Mouse (Mus musculus): Measurements from ENCODE around the gene Cep290. TPM values are rescaled to one million over a fixed set of nuclear protein-coding genes. Genes with fewer than 3 reads are reported as not detected.

Cep290 gene
- polyA plus RNA-seq (2015; fragmentation: Nextera tagmentation; extraction: Ambion mirVana): 5.5 and 5.8 TPM in 2 replicates

- WGBS: under 1% methylated on average over 63 of the region's 63 CpGs
These were observed at the start of gene Cep290, which contains the start of gene Tmtc3 for GRCm38 (mm10) chr10:100487097-100487978. Cep290 (plus strand) TSS chr10:100487558. Tmtc3 (minus strand) TSS chr10:100487350.

GRCm38 (mm10) chr10:100449394-100449793 is 38.0 kb upstream of the Cep290 start:
- Histone ChIP-seq H3K9ac (no peak overlapping the region), H3K4me1 (no peaks in the 10 kb centered on the region), H3K27me3 (no peaks in the 10 kb centered on the region), H3K27ac (no peak overlapping the region), H3K9me3 (no peaks in the 10 kb centered on the region), H3K4me3 (no peak overlapping the region), H3K4me2 (no peak overlapping the region), H3K36me3 (peaks cover 14% of the 10 kb centered on the region; the same call in 1 of the 2 replicates)
- ATAC-seq (ENCODE audit: borderline replicate concordance, extremely low read depth, low FRiP score, low TSS enrichment): no peak

More at GRCm38 (mm10) chr10:100487097-100487978, at the start of gene Cep290, which contains the start of gene Tmtc3:
- ATAC-seq (ENCODE audit: borderline replicate concordance, extremely low read depth, low FRiP score, low TSS enrichment): peak; percentile 98
- peak within 1 kb of the TSS; percentile 74 for H3K4me3 ChIP-seq
- H3K9me3 ChIP-seq: no peaks in the 10 kb centered on the region
- H3K4me1 ChIP-seq: no peaks in the 10 kb centered on the region
- H3K27ac ChIP-seq: peak within 1 kb of the TSS; percentile 65
- peak within 1 kb of the TSS; percentile 77 for H3K4me2 ChIP-seq
- no peaks in the 10 kb centered on the region for H3K36me3 ChIP-seq
- H3K27me3 ChIP-seq: no peaks in the 10 kb centered on the region
- H3K9ac ChIP-seq: peak within 1 kb of the TSS; percentile 76

GRCm38 (mm10) chr10:100460515-100460914 is 26.8 kb upstream of the Cep290 start:
- H3K9me3 ChIP-seq: no peaks in the 10 kb centered on the region
- no peak overlapping the region for H3K4me3 ChIP-seq
- H3K9ac ChIP-seq: no peak overlapping the region
- no peaks in the 10 kb centered on the region for H3K27me3 ChIP-seq
- no peak overlapping the region for H3K4me2 ChIP-seq
- no peak overlapping the region for H3K27ac ChIP-seq
- ATAC-seq (ENCODE audit: borderline replicate concordance, extremely low read depth, low FRiP score, low TSS enrichment): no peak
- H3K36me3 ChIP-seq: peaks cover 20% of the 10 kb centered on the region
- H3K4me1 ChIP-seq: no peaks in the 10 kb centered on the region

- peaks cover 19% of the 10 kb centered on the region for H3K36me3 ChIP-seq
- no peak for ATAC-seq (ENCODE audit: borderline replicate concordance, extremely low read depth, low FRiP score, low TSS enrichment)
- H3K4me2 ChIP-seq: no peak overlapping the region
- no peak overlapping the region for H3K4me3 ChIP-seq
- no peaks in the 10 kb centered on the region for H3K4me1 ChIP-seq
- H3K9me3 ChIP-seq: no peaks in the 10 kb centered on the region
- no peak overlapping the region for H3K27ac ChIP-seq
- H3K9ac ChIP-seq: no peak overlapping the region
- H3K27me3 ChIP-seq: no peaks in the 10 kb centered on the region
- WGBS: 41% methylated on average over 3 of the region's 3 CpGs
These were observed 12.3 kb upstream of the Cep290 start for GRCm38 (mm10) chr10:100475040-100475439.

GRCm38 (mm10) chr10:100479538-100479937 is 7.8 kb upstream of the Cep290 start:
- H3K4me3 ChIP-seq: no peak overlapping the region
- no peak overlapping the region for H3K4me2 ChIP-seq
- H3K27ac ChIP-seq: no peak overlapping the region
- H3K9ac ChIP-seq: no peak overlapping the region
- H3K9me3 ChIP-seq: no peaks in the 10 kb centered on the region
- H3K27me3 ChIP-seq: no peaks in the 10 kb centered on the region
- no peaks in the 10 kb centered on the region for H3K4me1 ChIP-seq
- no peak for ATAC-seq (ENCODE audit: borderline replicate concordance, extremely low read depth, low FRiP score, low TSS enrichment)
- WGBS: 82% methylated on average over 3 of the region's 3 CpGs
- peaks cover 13% of the 10 kb centered on the region for H3K36me3 ChIP-seq

GRCm38 (mm10) chr10:100486701-100487096 is 659 bp upstream of the Cep290 start:
- H3K36me3 ChIP-seq: no peaks in the 10 kb centered on the region
- no peaks in the 10 kb centered on the region for H3K9me3 ChIP-seq
- peak overlapping the region; percentile 74 for H3K4me3 ChIP-seq
- peak overlapping the region; percentile 76 for H3K9ac ChIP-seq
- no peak; the same call in none of the 2 replicates for ATAC-seq (ENCODE audit: borderline replicate concordance, extremely low read depth, low FRiP score, low TSS enrichment)
- peak overlapping the region; percentile 65 for H3K27ac ChIP-seq
- no peaks in the 10 kb centered on the region for H3K27me3 ChIP-seq
- 0% methylated on average over 13 of the region's 13 CpGs for WGBS
- H3K4me2 ChIP-seq: peak overlapping the region; percentile 77
- H3K4me1 ChIP-seq: no peaks in the 10 kb centered on the region

GRCm38 (mm10) chr10:100491916-100492315 is 4.6 kb downstream of the Cep290 start:
- no peaks in the 10 kb centered on the region for H3K27me3 ChIP-seq
- H3K27ac ChIP-seq: no peak overlapping the region
- H3K4me1 ChIP-seq: no peaks in the 10 kb centered on the region
- ATAC-seq (ENCODE audit: borderline replicate concordance, extremely low read depth, low FRiP score, low TSS enrichment): no peak
- no peak overlapping the region for H3K4me2 ChIP-seq
- WGBS: 73% methylated on average over 7 of the region's 7 CpGs
- no peak overlapping the region for H3K4me3 ChIP-seq
- no peaks in the 10 kb centered on the region for H3K9me3 ChIP-seq
- peaks cover 16% of the 10 kb centered on the region; the same call in 1 of the 2 replicates for H3K36me3 ChIP-seq
- no peak overlapping the region for H3K9ac ChIP-seq

GRCm38 (mm10) chr10:100498309-100498708 is 11.0 kb downstream of the Cep290 start:
- WGBS: 52% methylated on average over 3 of the region's 3 CpGs
- Histone ChIP-seq H3K4me2 (no peak overlapping the region), H3K36me3 (peaks cover 27% of the 10 kb centered on the region; the same call in 1 of the 2 replicates), H3K27me3 (no peaks in the 10 kb centered on the region), H3K4me1 (no peaks in the 10 kb centered on the region), H3K9ac (no peak overlapping the region), H3K27ac (no peak overlapping the region), H3K9me3 (no peaks in the 10 kb centered on the region), H3K4me3 (no peak overlapping the region)
- no peak for ATAC-seq (ENCODE audit: borderline replicate concordance, extremely low read depth, low FRiP score, low TSS enrichment)

- no peak overlapping the region for H3K9ac ChIP-seq
- WGBS: 87% methylated on average over 1 of the region's 1 CpGs
- no peaks in the 10 kb centered on the region for H3K4me1 ChIP-seq
- no peak overlapping the region for H3K27ac ChIP-seq
- no peaks in the 10 kb centered on the region for H3K9me3 ChIP-seq
- H3K4me2 ChIP-seq: no peak overlapping the region
- ATAC-seq (ENCODE audit: borderline replicate concordance, extremely low read depth, low FRiP score, low TSS enrichment): no peak
- no peaks in the 10 kb centered on the region for H3K27me3 ChIP-seq
- H3K4me3 ChIP-seq: no peak overlapping the region
- 0 out of 2 replicates have a peak, but pooled peaks cover 4% of the 10 kb centered on the region for H3K36me3 ChIP-seq
These were observed 20.8 kb downstream of the Cep290 start for GRCm38 (mm10) chr10:100508170-100508569.

GRCm38 (mm10) chr10:100521617-100522016 is 34.3 kb downstream of the Cep290 start:
- 81% methylated on average over 4 of the region's 4 CpGs for WGBS
- Histone ChIP-seq H3K9me3 (no peaks in the 10 kb centered on the region), H3K4me3 (no peak overlapping the region), H3K4me2 (no peak overlapping the region), H3K4me1 (no peaks in the 10 kb centered on the region), H3K27ac (no peak overlapping the region), H3K36me3 (0 out of 2 replicates have a peak, but pooled peaks cover 5% of the 10 kb centered on the region), H3K9ac (no peak overlapping the region), H3K27me3 (no peaks in the 10 kb centered on the region)
- no peak for ATAC-seq (ENCODE audit: borderline replicate concordance, extremely low read depth, low FRiP score, low TSS enrichment)

- no peak overlapping the region for H3K4me2 ChIP-seq
- WGBS: 92% methylated on average over 9 of the region's 9 CpGs
These were observed 35.0 kb downstream of the Cep290 start for GRCm38 (mm10) chr10:100522330-100522729.

More at GRCm38 (mm10) chr10:100522330-100522729, 35.0 kb downstream of the Cep290 start:
- H3K4me1 ChIP-seq: no peaks in the 10 kb centered on the region
- H3K9ac ChIP-seq: no peak overlapping the region
- no peak overlapping the region for H3K27ac ChIP-seq
- no peak overlapping the region for H3K4me3 ChIP-seq
- H3K27me3 ChIP-seq: no peaks in the 10 kb centered on the region
- ATAC-seq (ENCODE audit: borderline replicate concordance, extremely low read depth, low FRiP score, low TSS enrichment): no peak
- 0 out of 2 replicates have a peak, but pooled peaks cover 5% of the 10 kb centered on the region for H3K36me3 ChIP-seq
- no peaks in the 10 kb centered on the region for H3K9me3 ChIP-seq
